Mouse (Mus musculus) limb, embryonic 15.5 days (tissue): Measurements from ENCODE around the gene Oscp1. TPM values are rescaled to one million over a fixed set of nuclear protein-coding genes. Genes with fewer than 3 reads are reported as not detected.

ENCODE experiments used
- ATAC-seq: fragments of 200-750 bp; cut with Nextera tagmentation; 2 replicates; pipeline ENCODE4 v1.8.0; 2017; ENCODE audit warnings: low read depth, moderate TSS enrichment; ENCODE audit not compliant: insufficient number of reproducible peaks, low FRiP score, low TSS enrichment
- H3K27ac ChIP-seq: fragments of 300-500 bp; sonication (generic); 2 replicates; pipeline ENCODE4 v1.5.1; 2015; ENCODE audit warnings: moderate library complexity, mild to moderate bottlenecking, inconsistent platforms
- H3K27me3 ChIP-seq: fragments of 300-500 bp; sonication (generic); 2 replicates; pipeline ENCODE4 v1.6.1; 2015; ENCODE audit warnings: inconsistent platforms
- H3K36me3 ChIP-seq: fragments of 300-500 bp; sonication (generic); 2 replicates; pipeline ENCODE4 v1.6.1; 2015; ENCODE audit warnings: inconsistent platforms
- H3K4me1 ChIP-seq: fragments of 300-500 bp; sonication (generic); 2 replicates; pipeline ENCODE4 v1.6.1; 2015; ENCODE audit warnings: inconsistent platforms
- H3K4me2 ChIP-seq: fragments of 300-500 bp; sonication (generic); 2 replicates; pipeline ENCODE4 v1.6.1; 2015; ENCODE audit warnings: mild to moderate bottlenecking, inconsistent platforms
- H3K4me3 ChIP-seq: fragments of 300-500 bp; sonication (generic); 2 replicates; pipeline ENCODE4 v1.5.1; 2015; ENCODE audit warnings: mild to moderate bottlenecking, inconsistent platforms
- H3K9ac ChIP-seq: fragments of 300-500 bp; sonication (generic); 2 replicates; pipeline ENCODE4 v1.6.1; 2015; ENCODE audit warnings: inconsistent platforms
- H3K9me3 ChIP-seq: fragments of 300-500 bp; sonication (generic); 2 replicates; pipeline ENCODE4 v1.6.1; 2016; ENCODE audit warnings: inconsistent platforms
- WGBS: fragments of 180-500 bp; shearing (Covaris S2); methylation state at CpG from one replicate; pipeline ENCODE4 v1.1.7; 2015; 5-methylcytosine and 5-hydroxymethylcytosine counted together
- polyA plus RNA-seq: library from polyadenylated mRNA; unstranded; fragments of >200 nt; fragmentation: Nextera tagmentation; extraction: Ambion mirVana; gene quantifications from 2 replicates; pipeline ENCODE4 v1.2.1, GENCODE M21; 2015

Gene Oscp1
- polyA plus RNA-seq, 1 experiment from 2014 or later: 11.5 TPM

DNA sequence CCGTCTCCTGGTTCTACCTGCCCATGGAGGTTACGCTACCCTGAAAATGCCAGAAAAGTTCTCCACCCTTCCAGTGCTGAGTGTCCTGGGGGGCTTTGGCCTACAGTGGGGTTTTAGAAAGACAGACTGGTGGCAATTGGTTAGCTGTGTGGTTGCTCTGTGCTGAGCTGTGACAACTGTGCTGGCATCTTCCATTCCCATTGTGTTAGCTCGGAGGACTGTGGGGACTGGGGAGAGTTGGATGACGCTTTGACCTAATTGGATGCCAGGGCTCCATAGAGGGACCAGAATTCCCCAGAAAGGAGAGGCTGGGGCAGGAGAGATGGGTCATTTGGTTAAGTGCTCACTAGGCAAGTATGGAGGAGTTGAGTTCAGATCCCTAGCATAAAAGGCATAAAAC lies 75.9 kb downstream of the Oscp1 start:
- Histone ChIP-seq H3K4me1 (peaks cover 34% of the 10 kb centered on the region), H3K9ac (no peak overlapping the region), H3K27me3 (no peaks in the 10 kb centered on the region), H3K27ac (no peak overlapping the region), H3K9me3 (no peaks in the 10 kb centered on the region), H3K36me3 (peaks cover 67% of the 10 kb centered on the region), H3K4me3 (no peak overlapping the region), H3K4me2 (no peak overlapping the region)
- ATAC-seq: no peak
- WGBS: 92% methylated on average over 4 of the region's 4 CpGs

- Histone ChIP-seq H3K4me3 (no peak overlapping the region), H3K4me1 (peaks cover 34% of the 10 kb centered on the region), H3K27me3 (no peaks in the 10 kb centered on the region), H3K4me2 (no peak overlapping the region), H3K9me3 (no peaks in the 10 kb centered on the region), H3K36me3 (peaks cover 67% of the 10 kb centered on the region), H3K27ac (no peak overlapping the region; the same call in 1 of the 2 replicates), H3K9ac (no peak overlapping the region)
- WGBS: 76% methylated on average over 4 of the region's 4 CpGs
- no peak for ATAC-seq
These were observed 76.3 kb downstream of the Oscp1 start for GRCm38 (mm10) chr4:126134639-126135038.

- no peaks in the 10 kb centered on the region for H3K27me3 ChIP-seq
- H3K4me1 ChIP-seq: peaks cover 7% of the 10 kb centered on the region
- WGBS: 78% methylated on average over 4 of the region's 4 CpGs
- no peaks in the 10 kb centered on the region for H3K9me3 ChIP-seq
- no peak overlapping the region for H3K4me2 ChIP-seq
- no peak overlapping the region for H3K9ac ChIP-seq
- H3K27ac ChIP-seq: no peak overlapping the region
- H3K36me3 ChIP-seq: peaks cover 63% of the 10 kb centered on the region
- no peak for ATAC-seq
- H3K4me3 ChIP-seq: no peak overlapping the region
These were observed 79.4 kb downstream of the Oscp1 start for GRCm38 (mm10) chr4:126137773-126138172.

GRCm38 (mm10) chr4:126141021-126141420 lies 82.7 kb downstream of the Oscp1 start:
- no peak for ATAC-seq
- peak overlapping the region; percentile 17; the same call in 1 of the 2 replicates for H3K27ac ChIP-seq
- H3K4me2 ChIP-seq: no peak overlapping the region
- peaks cover 40% of the 10 kb centered on the region for H3K36me3 ChIP-seq
- H3K9ac ChIP-seq: no peak overlapping the region
- H3K4me1 ChIP-seq: no peaks in the 10 kb centered on the region
- H3K27me3 ChIP-seq: no peaks in the 10 kb centered on the region
- no peaks in the 10 kb centered on the region for H3K9me3 ChIP-seq
- WGBS: 77% methylated on average over 5 of the region's 5 CpGs
- H3K4me3 ChIP-seq: no peak overlapping the region

Other genes starting within 250 kb of the Oscp1 start
- gene Csf3r, start 34.0 kb upstream of the Oscp1 start, polyA plus RNA-seq: 0.66 and 1.2 TPM in 2 replicates
- 125 and 130 TPM in 2 replicates for gene Mrps15, start 11.6 kb upstream of the Oscp1 start, polyA plus RNA-seq
- gene Lsm10, start 38.1 kb downstream of the Oscp1 start, polyA plus RNA-seq: 50.1 and 51.2 TPM in 2 replicates
- 32.4 and 35.4 TPM in 2 replicates for gene Stk40, start 45.4 kb downstream of the Oscp1 start, polyA plus RNA-seq
- gene Eva1b, start 89.2 kb downstream of the Oscp1 start, polyA plus RNA-seq: 81.0 and 86.3 TPM in 2 replicates
- 12.1 and 13.8 TPM in 2 replicates for gene Sh3d21, start 104.9 kb downstream of the Oscp1 start, polyA plus RNA-seq
- gene Thrap3, start 144.2 kb downstream of the Oscp1 start, polyA plus RNA-seq: 183 and 198 TPM in 2 replicates
- 46.5 and 50.3 TPM in 2 replicates for gene Map7d1, start 197.8 kb downstream of the Oscp1 start, polyA plus RNA-seq
- gene Trappc3, start 203.8 kb downstream of the Oscp1 start, polyA plus RNA-seq: 120 and 128 TPM in 2 replicates
- 71.2 and 79.7 TPM in 2 replicates for gene Col8a2, start 228.2 kb downstream of the Oscp1 start, polyA plus RNA-seq